Mouse (Mus musculus): ENCODE measurements at regions not wholly inside any gene's neighbourhood (a gene's known extent, or its start where the extent isn't known, plus 50 kb on each side); places are given as distances from the start of the nearest gene placed in this dataset.
"Not testable (repeated sequence)": the region's sequence is repeated elsewhere in the genome, so short reads cannot be mapped to it uniquely, and the experiment has no call there.

DNA sequence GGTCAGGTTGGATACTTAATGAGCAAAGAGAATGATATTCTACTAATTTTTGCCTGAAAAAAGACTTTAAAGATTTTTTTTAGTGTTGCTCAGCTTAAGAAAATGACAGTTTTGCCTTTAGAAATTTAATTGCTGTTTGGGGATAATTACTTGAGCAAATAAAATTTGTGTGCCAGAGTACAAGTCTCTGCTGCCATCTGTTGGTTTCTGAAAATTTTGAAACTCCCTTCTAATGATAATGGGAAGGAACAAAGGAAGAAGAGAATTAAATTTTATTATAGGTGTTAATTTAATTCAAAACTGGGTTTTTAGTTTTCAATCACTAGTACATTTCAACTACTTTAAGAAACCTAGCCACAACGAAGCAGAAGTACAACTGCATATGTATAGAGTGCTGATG lies 94.1 kb downstream of the Gm17521 start:
- intact Hi-C loops (cut with DNase I), result no loop called here
- DNase-seq, result no peak

DNA sequence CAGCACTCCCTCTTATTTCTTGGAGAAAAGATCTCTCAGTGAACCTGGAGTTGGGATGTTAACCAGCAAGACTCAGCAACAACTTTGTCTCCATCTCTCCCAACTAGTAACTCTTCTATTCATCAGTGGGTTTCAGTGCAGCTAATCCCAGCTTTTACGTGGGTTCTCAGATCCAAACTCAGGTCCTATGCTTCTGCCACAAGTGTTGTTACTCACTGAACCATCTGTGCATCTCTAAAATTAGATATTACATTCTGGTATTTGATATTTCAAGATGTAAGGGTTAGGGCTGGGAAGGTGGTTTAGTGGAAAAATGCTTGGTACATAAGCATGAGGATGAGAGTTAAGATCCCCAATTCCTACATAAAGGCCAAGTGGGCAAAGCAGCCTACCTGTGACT lies 136.8 kb downstream of the Gm17521 start:
- DNase-seq, result no peak

DNA sequence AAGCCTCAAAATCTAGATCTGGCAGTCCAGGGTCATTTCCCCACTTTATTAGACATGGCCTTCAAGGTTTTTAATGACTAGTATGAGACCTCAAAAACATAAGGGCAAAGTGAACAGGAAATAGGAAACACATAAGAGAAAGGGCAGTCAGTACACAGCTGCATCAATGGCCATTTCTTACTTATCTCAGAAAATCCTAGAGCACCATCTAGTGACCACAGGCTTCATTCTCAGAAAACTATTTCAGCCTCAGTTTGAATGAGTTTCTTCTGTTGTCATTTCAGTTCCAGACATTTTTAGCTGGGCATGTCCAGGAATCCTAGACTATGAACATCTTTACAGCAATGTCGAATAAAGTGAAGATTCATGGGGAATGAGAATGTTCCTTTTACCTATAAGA lies 175.0 kb downstream of the Gm17521 start:
- no peak for DNase-seq
- intact Hi-C loops (cut with DNase I), result no loop called here

More for the DNA sequence above, 136.8 kb downstream of the Gm17521 start:
- intact Hi-C loops (cut with DNase I), result no loop called here

DNA sequence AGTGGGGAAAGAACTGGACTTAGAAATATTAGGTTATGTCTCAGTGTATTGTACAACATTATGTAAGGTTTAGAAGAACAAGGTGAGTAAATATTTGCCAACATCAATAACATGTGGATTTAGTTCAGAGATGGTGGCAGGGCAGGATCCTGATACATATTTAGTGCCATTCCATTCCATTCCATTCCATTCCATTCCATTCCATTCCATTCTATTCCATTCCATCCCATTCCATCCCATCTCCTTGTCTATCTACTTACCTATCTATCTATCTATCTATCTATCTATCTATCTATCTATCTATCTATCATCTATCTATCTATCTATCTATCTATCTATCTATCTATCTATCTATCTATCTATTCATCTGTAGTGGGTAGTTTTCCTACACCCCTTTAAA lies 198.2 kb downstream of the Gm17521 start:
- DNase-seq; intact Hi-C loops (cut with DNase I): not testable (repeated sequence)

DNA sequence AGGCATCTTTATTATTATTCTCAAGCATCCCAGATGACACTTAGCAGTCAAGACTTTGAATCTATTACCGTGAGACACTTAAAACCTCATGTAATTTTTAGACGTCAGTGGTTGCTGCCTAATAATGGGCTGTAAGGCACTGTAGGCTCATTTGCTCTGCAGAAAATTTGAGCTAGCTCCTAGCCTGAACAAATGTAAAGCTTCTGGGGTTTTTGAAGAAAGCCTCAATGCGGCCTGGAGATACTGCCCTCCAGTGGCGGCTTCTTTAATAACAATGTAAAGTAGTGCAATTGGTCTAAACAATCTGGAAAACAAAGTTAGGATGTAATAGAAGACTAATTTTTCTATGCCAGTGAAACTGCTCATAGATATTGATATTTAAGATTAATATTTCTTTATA lies 203.4 kb downstream of the Gm17521 start:
- intact Hi-C loops (cut with DNase I), result no loop called here
- peak; percentile 3 for DNase-seq

Measured in left cerebral cortex, postnatal 4 days (tissue).